Mouse (Mus musculus): ENCODE measurements around the gene Rgs9.
"Not testable (repeated sequence)": the region's sequence is repeated elsewhere in the genome, so short reads cannot be mapped to it uniquely, and the experiment has no call there.

Gene Rgs9

GRCm38 (mm10) chr11:109297710-109298375 lies at the start of gene Rgs9:
Gene Rgs9, minus strand, starts transcription at chr11:109298129.
- in situ Hi-C loops (cut with MseI, MboI), result no loop called here

GRCm38 (mm10) chr11:109347242-109347959 lies 49.5 kb upstream of the Rgs9 start:
- in situ Hi-C loops (cut with MseI, MboI), result no loop called here

DNA sequence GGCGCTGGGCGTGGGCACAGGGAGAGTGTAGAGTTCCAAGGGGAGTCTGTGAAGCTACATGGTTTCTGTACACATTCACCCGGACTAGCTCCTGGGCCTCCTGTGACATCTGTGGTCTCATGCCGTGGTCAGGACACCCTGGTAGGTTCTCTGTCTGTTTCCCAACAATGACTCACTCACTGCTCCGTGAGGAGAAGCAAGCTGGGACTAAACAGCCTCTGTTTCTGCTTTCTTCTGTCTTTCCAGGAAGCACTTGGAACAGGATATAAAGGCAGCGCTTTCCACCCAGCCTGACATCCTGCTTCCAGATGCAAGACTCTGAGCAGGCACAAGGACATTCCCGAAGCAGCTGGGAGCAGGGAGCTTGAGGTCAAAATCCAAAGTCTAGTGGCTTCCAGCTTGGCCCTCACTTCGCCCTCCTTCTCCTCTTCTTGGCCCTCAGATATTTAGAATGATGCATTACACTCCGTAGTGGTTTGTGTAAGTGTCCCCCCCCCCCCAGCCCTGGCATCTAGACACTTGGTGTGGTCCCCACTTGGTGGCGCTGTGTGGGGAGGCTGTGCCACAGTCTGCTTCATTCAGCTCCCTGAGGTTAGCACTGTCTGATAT lies 46.2 kb upstream of the Rgs9 start:
- in situ Hi-C loops (cut with MseI, MboI), result no loop called here

- in situ Hi-C loops (cut with MseI, MboI), result no loop called here
Observed at GRCm38 (mm10) chr11:109343558-109343957, 45.6 kb upstream of the Rgs9 start.

- in situ Hi-C loops (cut with MseI, MboI), result not testable (repeated sequence)
Observed at GRCm38 (mm10) chr11:109342666-109343065, 44.7 kb upstream of the Rgs9 start.

DNA sequence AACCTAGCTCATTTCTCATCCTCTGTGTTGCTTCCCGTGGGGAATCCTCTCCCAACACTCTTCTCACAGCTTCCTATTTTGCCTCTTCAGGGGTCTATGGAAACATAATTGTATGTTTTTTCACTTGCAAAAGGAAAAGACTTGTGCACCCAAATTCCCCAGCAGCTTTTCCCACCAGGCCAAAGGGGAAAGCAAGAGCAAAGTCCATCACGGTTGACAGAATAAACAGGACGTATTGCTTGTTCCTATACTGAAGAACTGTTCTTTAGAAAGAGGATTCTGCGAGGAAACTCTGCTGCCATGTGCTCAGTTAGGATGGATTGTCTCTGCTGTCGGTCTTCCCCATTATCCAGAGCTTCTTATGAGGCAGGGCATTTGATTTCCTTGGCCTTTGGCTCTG lies 42.6 kb upstream of the Rgs9 start:
- in situ Hi-C loops (cut with MseI, MboI), result no loop called here

- in situ Hi-C loops (cut with MseI, MboI), result loop anchor here in 1 of 2 experiments (5.0 kb wide), 1 partner anchor 83 kb away; no protein-coding TSS in a partner anchor
Observed at GRCm38 (mm10) chr11:109339155-109339938, 41.4 kb upstream of the Rgs9 start.

GRCm38 (mm10) chr11:109335890-109336289 lies 38.0 kb upstream of the Rgs9 start:
- in situ Hi-C loops (cut with MseI, MboI), result loop anchor here in 1 of 2 experiments (5.0 kb wide), 1 partner anchor 86 kb away; no protein-coding TSS in a partner anchor

- in situ Hi-C loops (cut with MseI, MboI), result loop anchor here in 1 of 2 experiments (5.0 kb wide), 1 partner anchor 88 kb away; no protein-coding TSS in a partner anchor
Observed at GRCm38 (mm10) chr11:109334773-109335172, 36.8 kb upstream of the Rgs9 start.

DNA sequence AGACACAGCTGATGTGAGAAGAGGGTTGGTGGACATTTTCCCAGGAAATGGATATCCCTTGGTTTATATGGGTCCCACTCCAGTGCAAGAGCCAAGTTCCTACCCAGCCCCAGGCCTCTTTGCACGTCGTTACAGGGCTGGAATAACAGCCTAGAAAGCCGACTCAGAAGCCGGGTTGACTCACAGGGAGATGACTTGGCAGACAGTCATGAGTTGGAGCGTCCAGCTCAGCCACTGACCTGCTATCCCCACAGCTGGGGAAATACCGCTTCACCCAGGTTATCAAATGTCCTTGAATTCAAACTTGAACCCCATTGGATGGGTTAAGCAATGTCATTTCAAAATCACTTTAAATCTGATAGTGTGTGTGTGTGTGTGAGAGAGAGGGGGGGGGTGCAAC lies 34.8 kb upstream of the Rgs9 start:
- in situ Hi-C loops (cut with MseI, MboI), result no loop called here

GRCm38 (mm10) chr11:109331424-109331824 lies 33.5 kb upstream of the Rgs9 start:
- in situ Hi-C loops (cut with MseI, MboI), result no loop called here

DNA sequence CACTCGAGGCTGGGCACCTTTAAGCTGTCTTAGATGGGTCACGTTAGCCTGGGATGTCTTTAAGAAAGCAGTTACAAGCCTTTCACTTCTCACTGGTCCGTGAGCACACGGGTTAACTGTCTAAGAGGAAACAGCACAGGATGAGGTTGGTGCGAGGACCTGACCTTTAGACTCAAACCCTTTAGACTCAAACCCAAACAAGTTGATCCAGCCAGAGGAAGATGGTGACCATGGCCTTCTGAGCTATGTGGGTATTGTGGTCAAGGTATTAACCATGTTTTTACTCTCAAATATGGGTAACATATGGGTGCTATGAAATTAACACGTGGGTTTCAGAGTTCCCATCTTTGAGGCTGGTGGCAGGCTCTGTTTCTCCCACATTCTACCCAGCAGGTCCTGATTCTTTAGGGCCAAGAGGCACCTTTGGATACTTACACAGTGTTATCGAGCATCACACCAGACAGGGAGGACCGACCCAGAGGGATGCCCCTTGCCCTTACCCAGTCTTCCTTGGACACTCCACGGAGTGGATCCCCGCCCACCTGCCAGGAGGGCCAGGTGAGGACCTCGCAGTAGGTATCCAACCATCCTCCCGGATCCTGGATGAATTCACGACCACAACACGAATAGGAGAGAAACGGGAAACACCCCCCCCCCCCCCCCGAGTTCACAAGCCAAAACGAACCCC lies 32.9 kb upstream of the Rgs9 start:
- in situ Hi-C loops (cut with MseI, MboI), result no loop called here

- in situ Hi-C loops (cut with MseI, MboI), result loop anchor here in 1 of 2 experiments (5.0 kb wide), 1 partner anchor 93 kb away; no protein-coding TSS in a partner anchor
Observed at GRCm38 (mm10) chr11:109329331-109329730, 31.4 kb upstream of the Rgs9 start.

DNA sequence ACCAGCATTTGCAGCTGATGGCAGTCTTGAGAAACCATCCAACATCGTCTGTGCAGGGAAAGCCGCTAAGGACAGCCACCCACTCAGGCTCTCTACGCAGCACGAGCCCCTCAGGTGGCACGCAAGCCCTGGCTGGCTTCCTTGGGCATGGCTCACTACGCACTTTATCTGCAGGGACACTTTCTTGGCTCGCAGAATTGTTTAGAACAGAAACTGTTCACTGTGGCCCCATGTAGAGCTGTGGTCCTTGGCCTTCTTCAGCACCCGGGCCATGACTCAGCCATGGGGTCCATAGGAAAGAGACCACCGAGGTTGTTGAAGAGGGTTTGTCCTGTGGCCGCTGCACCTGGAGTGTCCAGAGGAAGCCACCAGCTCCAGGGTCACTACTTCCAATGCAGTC lies 30.0 kb upstream of the Rgs9 start:
- in situ Hi-C loops (cut with MseI, MboI), result loop anchor here in 1 of 2 experiments (5.0 kb wide), 1 partner anchor 94 kb away; no protein-coding TSS in a partner anchor

DNA sequence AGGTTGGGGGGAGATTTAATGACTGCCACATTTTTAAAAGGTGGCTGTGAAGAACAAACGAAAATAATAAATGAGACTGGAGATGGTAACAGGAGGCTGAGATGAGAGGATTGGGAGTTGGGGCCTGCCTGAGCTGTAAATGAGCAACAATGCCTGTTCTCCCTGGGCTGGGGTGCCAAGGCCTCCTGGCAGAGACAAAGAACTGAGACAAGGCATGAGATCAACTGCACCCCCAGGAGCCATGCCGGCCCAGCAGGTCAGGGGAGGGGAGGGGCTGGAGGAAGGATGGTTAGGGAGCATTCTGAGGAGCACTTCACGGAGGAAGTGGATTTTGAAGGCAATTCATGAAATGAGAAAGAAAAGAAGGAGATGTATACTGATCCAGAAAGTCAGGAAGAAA lies 29.5 kb upstream of the Rgs9 start:
- in situ Hi-C loops (cut with MseI, MboI), result loop anchor here in 1 of 2 experiments (5.0 kb wide), 1 partner anchor 95 kb away; no protein-coding TSS in a partner anchor

DNA sequence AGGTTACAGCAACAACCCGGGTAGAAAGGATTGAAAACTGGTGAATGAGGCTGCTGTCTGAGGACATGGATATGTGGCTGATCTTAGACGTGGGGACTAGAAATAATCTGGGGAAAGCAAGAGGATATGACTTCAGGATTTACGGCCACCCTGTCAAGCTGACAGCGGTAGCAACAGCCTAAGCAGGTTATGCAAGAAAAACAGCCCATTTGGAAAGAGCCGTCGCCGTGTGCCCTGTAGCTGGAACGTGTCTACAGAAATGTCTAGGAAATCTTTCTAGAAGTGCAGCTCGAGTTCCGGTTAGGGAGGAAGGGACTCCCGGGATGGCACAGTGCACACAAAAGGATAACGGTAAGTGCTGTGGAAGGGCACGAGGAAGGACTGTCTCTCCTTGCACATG lies 28.3 kb upstream of the Rgs9 start:
- in situ Hi-C loops (cut with MseI, MboI), result loop anchor here in 1 of 2 experiments (5.0 kb wide), 1 partner anchor 96 kb away; no protein-coding TSS in a partner anchor

- in situ Hi-C loops (cut with MseI, MboI), result loop anchor here (25.0 kb wide), 1 partner anchor 267 kb away; no protein-coding TSS in a partner anchor
Observed at GRCm38 (mm10) chr11:109320361-109320933, 22.5 kb upstream of the Rgs9 start.

DNA sequence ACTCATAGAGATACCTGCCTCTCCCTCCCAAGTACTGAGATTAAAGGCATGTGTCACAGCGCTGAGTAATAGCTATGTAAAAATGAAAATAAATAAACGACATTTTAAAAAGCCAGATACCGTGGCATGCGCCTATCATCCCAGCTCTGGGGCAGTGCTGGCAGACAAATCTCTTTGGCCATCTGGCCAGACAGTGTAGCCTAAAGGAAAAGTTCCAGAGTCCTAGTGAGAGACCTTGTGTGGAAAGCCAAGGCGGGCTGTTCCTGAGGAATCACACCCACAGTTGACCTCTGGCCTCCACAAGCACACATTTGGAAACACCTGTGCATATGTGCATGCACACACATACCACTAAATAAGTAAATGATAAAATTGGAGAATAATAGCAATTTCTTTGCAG lies 22.0 kb upstream of the Rgs9 start:
- in situ Hi-C loops (cut with MseI, MboI), result loop anchor here (25.0 kb wide), 1 partner anchor 267 kb away; no protein-coding TSS in a partner anchor

- in situ Hi-C loops (cut with MseI, MboI), result loop anchor here (25.0 kb wide), 1 partner anchor 268 kb away; no protein-coding TSS in a partner anchor
Observed at GRCm38 (mm10) chr11:109319471-109319870, 21.5 kb upstream of the Rgs9 start.

DNA sequence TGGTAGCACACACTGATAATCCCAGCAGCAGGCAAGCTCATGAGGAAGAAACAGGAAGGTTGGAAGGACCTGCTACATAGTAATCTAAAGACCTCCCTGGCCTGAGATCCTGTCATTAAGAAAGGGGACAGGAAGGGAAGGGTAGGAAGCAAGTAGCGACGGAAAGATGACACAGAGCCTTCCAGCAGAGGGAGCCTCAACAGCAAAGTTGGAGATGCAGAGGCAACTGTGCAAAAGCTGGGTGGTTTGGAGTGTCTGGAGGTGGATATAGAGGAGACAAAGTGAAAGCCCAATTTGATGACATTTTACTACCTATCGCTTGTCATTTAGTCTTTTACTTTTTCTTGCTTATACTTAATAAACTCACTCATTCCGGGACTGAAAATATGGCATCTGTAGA lies 19.0 kb upstream of the Rgs9 start:
- in situ Hi-C loops (cut with MseI, MboI), result loop anchor here (25.0 kb wide), 1 partner anchor 270 kb away; no protein-coding TSS in a partner anchor

All from mouse trophoblast stem cell (cell line).